Comparison of ENCODE assay signal across 8 mouse cellular contexts in genomic region chr17:32479554-32480506, GRCm38 (mm10). TPM values are rescaled to one million over a fixed set of nuclear protein-coding genes. Genes with fewer than 3 reads are reported as not detected.
DNase-seq lines count a peak whose midpoint lies in the region; ATAC-seq lines count a peak whose summit lies in the region.

No protein-coding gene starts in this region.

- peak; percentile 41 for DNase-seq in CD4-positive, CD25-positive, alpha-beta regulatory T cell, adult 2 months (ENCODE audit: low read depth, low spot score)
- peak; percentile 27 for DNase-seq in layer of hippocampus, adult 11-12 months (ENCODE audit: low spot score)
- DNase-seq in layer of hippocampus, adult 9-10 months (ENCODE audit: low spot score), result no peak
- DNase-seq in MN1 (ENCODE audit: low spot score), result peak; percentile 34
- DNase-seq in right cerebral cortex, postnatal 14 days, result no peak
- no peak for DNase-seq in neural tube, embryonic 10.5 days (ENCODE audit: extremely low spot score, low spot score)

- ATAC-seq in CD4-positive, CD25-positive, alpha-beta regulatory T cell, adult 4 months, result no peak
- ATAC-seq in granulocyte monocyte progenitor cell, adult 5-6 weeks (replicated peaks; ENCODE audit: poor library complexity, severe bottlenecking), result peak; percentile 71

RNA-seq across cellular contexts. Expression of gene Cyp4f17, which starts 26.0 kb away (rescaled TPM):
- polyA plus RNA-seq in CD4-positive, CD25-positive, alpha-beta regulatory T cell, adult 4 months (2017; shearing (Covaris generic)), result 10 to 100 TPM; 11.0 to 13.1 TPM
- total RNA-seq in granulocyte monocyte progenitor cell, adult 5-6 weeks (2014; fragmentation: Nextera tagmentation), result 1.2 and 1.9 TPM in 2 replicates
- 0.13 and 0.31 TPM in 2 replicates for total RNA-seq in granulocyte monocyte progenitor cell, adult 5-6 weeks (2017)

RNA-seq across cellular contexts. Expression of gene Cyp4f39, which starts 27.3 kb away (rescaled TPM):
- 1 to 10 TPM in 1 of 2 experiments, under 1 TPM in 1; 0.58 to 1.2 TPM for polyA plus RNA-seq in CD4-positive, CD25-positive, alpha-beta regulatory T cell, adult 4 months (2017; shearing (Covaris generic))
- total RNA-seq in granulocyte monocyte progenitor cell, adult 5-6 weeks (2014; fragmentation: Nextera tagmentation), result not detected in 2 replicates
- 0.21 TPM in 1 of 2 replicates, not detected in the other for total RNA-seq in granulocyte monocyte progenitor cell, adult 5-6 weeks (2017)

RNA-seq across cellular contexts. Expression of gene Pglyrp2, which starts 55.9 kb away (rescaled TPM):
- polyA plus RNA-seq in CD4-positive, CD25-positive, alpha-beta regulatory T cell, adult 4 months (2017; shearing (Covaris generic)), result 100 to 1,000 TPM in 1 of 2 experiments, 10 to 100 TPM in 1; 86.6 to 132 TPM
- total RNA-seq in granulocyte monocyte progenitor cell, adult 5-6 weeks (2014; fragmentation: Nextera tagmentation), result 0.80 and 1.1 TPM in 2 replicates
- 2.1 TPM in 1 of 2 replicates, not detected in the other for total RNA-seq in granulocyte monocyte progenitor cell, adult 5-6 weeks (2017)

RNA-seq across cellular contexts. Expression of gene Cyp4f16, which starts 56.5 kb away (rescaled TPM):
- polyA plus RNA-seq in CD4-positive, CD25-positive, alpha-beta regulatory T cell, adult 4 months (2017; shearing (Covaris generic)), result 10 to 100 TPM in 1 of 2 experiments, 1 to 10 TPM in 1; 7.3 to 21.3 TPM
- 10.5 and 17.7 TPM in 2 replicates for total RNA-seq in granulocyte monocyte progenitor cell, adult 5-6 weeks (2014; fragmentation: Nextera tagmentation)
- total RNA-seq in granulocyte monocyte progenitor cell, adult 5-6 weeks (2017), result 10.2 and 11.0 TPM in 2 replicates

Comparison
In these comparisons a context has a peak if more than half of its experiments do, and no peak if none do; other contexts are left out.
1. DNase-seq: peak in CD4-positive, CD25-positive, alpha-beta regulatory T cell, adult 2 months (single experiment), layer of hippocampus, adult 11-12 months (single experiment) and MN1 (single experiment); none in layer of hippocampus, adult 9-10 months (single experiment), right cerebral cortex, postnatal 14 days (single experiment) and neural tube, embryonic 10.5 days (single experiment).